Mouse (Mus musculus) midbrain, postnatal 0 days (tissue): ENCODE measurements around the gene Tmem221. TPM values are rescaled to one million over a fixed set of nuclear protein-coding genes. Genes with fewer than 3 reads are reported as not detected.

Experiments
- ATAC-seq: fragments of 200-750 bp; cut with Nextera tagmentation; 2 replicates; pipeline ENCODE4 v1.8.0; 2017; ENCODE audit warnings: moderate number of reproducible peaks, mild to moderate bottlenecking, moderate TSS enrichment, moderate library complexity; ENCODE audit not compliant: low FRiP score
- DNase-seq: peaks from one replicate; pipeline ENCODE4 v3.0.0-alpha.2; 2015; ENCODE audit warnings: low spot score
- H3K27ac ChIP-seq: fragments of 300-500 bp; sonication (generic); 2 replicates; pipeline ENCODE4 v1.5.1; 2014; ENCODE audit warnings: low read depth, mild to moderate bottlenecking, low read length, mixed read lengths
- H3K27me3 ChIP-seq: fragments of 300-500 bp; sonication (generic); 2 replicates; pipeline ENCODE4 v1.6.1; 2014; ENCODE audit warnings: low read length, control low read depth, mixed read lengths; ENCODE audit not compliant: insufficient read depth
- H3K36me3 ChIP-seq: fragments of 300-500 bp; sonication (generic); 2 replicates; pipeline ENCODE4 v1.6.1; 2014; ENCODE audit warnings: low read length, control low read depth, mixed read lengths; ENCODE audit not compliant: insufficient read depth
- H3K4me1 ChIP-seq: fragments of 300-500 bp; sonication (generic); 2 replicates; pipeline ENCODE4 v1.6.1; 2014; ENCODE audit warnings: mild to moderate bottlenecking, control low read depth, antibody characterized with exemption, low read length, mixed read lengths; ENCODE audit not compliant: insufficient read depth
- H3K4me2 ChIP-seq: fragments of 300-500 bp; sonication (generic); 2 replicates; pipeline ENCODE4 v1.6.1; 2014; ENCODE audit warnings: low read depth, mild to moderate bottlenecking, low read length, mixed read lengths; ENCODE audit not compliant: poor library complexity, severe bottlenecking
- H3K4me3 ChIP-seq: fragments of 300-500 bp; sonication (generic); 2 replicates; pipeline ENCODE4 v1.5.1; 2014; ENCODE audit warnings: low read depth, mild to moderate bottlenecking, low read length, moderate library complexity
- H3K9ac ChIP-seq: fragments of 300-500 bp; sonication (generic); replicated peaks from 2 replicates; pipeline ENCODE4 v1.6.1; 2014; ENCODE audit warnings: mild to moderate bottlenecking, low read length, moderate library complexity, mixed read lengths; ENCODE audit not compliant: poor library complexity, severe bottlenecking
- H3K9me3 ChIP-seq: fragments of 300-500 bp; sonication (generic); 2 replicates; pipeline ENCODE4 v1.6.1; 2016; ENCODE audit warnings: low read length, control low read depth
- CTCF ChIP-seq: IDR thresholded peaks from 2 replicates; pipeline ENCODE4 v1.5.1; 2016; ENCODE audit warnings: antibody characterized with exemption, mild to moderate bottlenecking
- WGBS: fragments of 180-500 bp; shearing (Covaris S2); extraction: QIAGEN DNeasy Blood & Tissue Kit; methylation state at CpG from one replicate; pipeline ENCODE4 v1.1.7; 2014; 5-methylcytosine and 5-hydroxymethylcytosine counted together
- polyA plus RNA-seq: library from polyadenylated mRNA; unstranded; fragments of >200 nt; fragmentation: Nextera tagmentation; extraction: Ambion mirVana; gene quantifications from 2 replicates; pipeline ENCODE4 v1.2.1, GENCODE M21; 2015
- total RNA-seq: library from RNA; depleted of rRNA; stranded (reverse); fragments of >200 nt; gene quantifications from 2 replicates; pipeline ENCODE4 v1.2.3, GENCODE M21; 2014

The Tmem221 gene
- total and polyA plus RNA-seq, 2 experiments from 2014 or later = 0.11 TPM; not detected in 1

- WGBS = 24% methylated on average over 6 of the region's 6 CpGs
- no peak for ATAC-seq
- no peak for TF ChIP-seq CTCF
Measured at GRCm38 (mm10) chr8:71516786-71517185, 41.9 kb downstream of the Tmem221 start.

GRCm38 (mm10) chr8:71515043-71515442 lies 43.6 kb downstream of the Tmem221 start:
- H3K4me2 ChIP-seq = no peak overlapping the region
- ATAC-seq (no peak), DNase-seq (no peak)
- no peak overlapping the region for H3K4me3 ChIP-seq
- no peaks in the 10 kb centered on the region for H3K9me3 ChIP-seq
- H3K27ac ChIP-seq = no peak overlapping the region
- no peak overlapping the region for H3K9ac ChIP-seq
- TF ChIP-seq CTCF = no peak
- no peaks in the 10 kb centered on the region for H3K36me3 ChIP-seq
- H3K27me3 ChIP-seq = peaks cover 7% of the 10 kb centered on the region; the same call in 1 of the 2 replicates
- 71% methylated on average over 5 of the region's 5 CpGs for WGBS
- H3K4me1 ChIP-seq = no peaks in the 10 kb centered on the region

More at GRCm38 (mm10) chr8:71516786-71517185, 41.9 kb downstream of the Tmem221 start:
- no peak for DNase-seq
- no peak overlapping the region for H3K27ac ChIP-seq
- H3K36me3 ChIP-seq = no peaks in the 10 kb centered on the region
- H3K27me3 ChIP-seq = 0 out of 2 replicates have a peak, but pooled peaks cover 4% of the 10 kb centered on the region
- H3K4me2 ChIP-seq = no peak overlapping the region
- H3K4me3 ChIP-seq = no peak overlapping the region
- H3K4me1 ChIP-seq = no peaks in the 10 kb centered on the region
- H3K9ac ChIP-seq = no peak overlapping the region
- no peaks in the 10 kb centered on the region for H3K9me3 ChIP-seq

- Histone ChIP-seq H3K27me3 (peaks cover 21% of the 10 kb centered on the region), H3K27ac (no peak overlapping the region), H3K4me2 (no peak overlapping the region), H3K4me3 (no peak overlapping the region), H3K4me1 (no peaks in the 10 kb centered on the region), H3K36me3 (no peaks in the 10 kb centered on the region), H3K9ac (no peak overlapping the region), H3K9me3 (no peaks in the 10 kb centered on the region)
- ATAC-seq (no peak), DNase-seq (no peak)
- TF ChIP-seq CTCF = peak; percentile 9; the same call in 1 of the 2 replicates
- 73% methylated on average over 11 of the region's 15 CpGs for WGBS
Measured at GRCm38 (mm10) chr8:71513018-71513754, 45.5 kb downstream of the Tmem221 start.

GRCm38 (mm10) chr8:71511644-71512043 lies 47.0 kb downstream of the Tmem221 start, which contains the start of gene Plvap:
Gene Plvap (minus strand): TSS chr8:71511752.
- TF ChIP-seq CTCF = no peak
- DNase-seq = no peak
- H3K9ac ChIP-seq = no peak within 1 kb of the TSS
- H3K4me1 ChIP-seq = no peaks in the 10 kb centered on the region
- no peak within 1 kb of the TSS for H3K4me2 ChIP-seq
- ATAC-seq = no peak
- H3K27me3 ChIP-seq = peaks cover 26% of the 10 kb centered on the region
- H3K4me3 ChIP-seq = no peak within 1 kb of the TSS
- H3K36me3 ChIP-seq = no peaks in the 10 kb centered on the region
- no peak within 1 kb of the TSS for H3K27ac ChIP-seq
- WGBS = 70% methylated on average over 14 of the region's 14 CpGs
- no peaks in the 10 kb centered on the region for H3K9me3 ChIP-seq

- no peak for TF ChIP-seq CTCF
- H3K4me2 ChIP-seq = no peak overlapping the region
- H3K4me1 ChIP-seq = no peaks in the 10 kb centered on the region
- ATAC-seq = no peak
- peaks cover 41% of the 10 kb centered on the region for H3K27me3 ChIP-seq
- no peaks in the 10 kb centered on the region for H3K36me3 ChIP-seq
- no peak overlapping the region for H3K4me3 ChIP-seq
- no peak for DNase-seq
- no peak overlapping the region for H3K27ac ChIP-seq
- no peak overlapping the region for H3K9ac ChIP-seq
- WGBS = 64% methylated on average over 2 of the region's 2 CpGs
- H3K9me3 ChIP-seq = no peaks in the 10 kb centered on the region
Measured at GRCm38 (mm10) chr8:71509316-71509715, 49.4 kb downstream of the Tmem221 start.

GRCm38 (mm10) chr8:71507589-71508104 lies 51.0 kb downstream of the Tmem221 start:
- Histone ChIP-seq H3K27ac (no peak overlapping the region), H3K27me3 (peaks cover 41% of the 10 kb centered on the region), H3K4me1 (no peaks in the 10 kb centered on the region), H3K4me2 (peak overlapping the region; percentile 57), H3K9me3 (no peaks in the 10 kb centered on the region), H3K9ac (peak overlapping the region; percentile 33), H3K4me3 (peak overlapping the region; percentile 37), H3K36me3 (no peaks in the 10 kb centered on the region)
- DNase-seq (peak; percentile 90), ATAC-seq (peak; percentile 79)
- under 1% methylated on average over 61 of the region's 61 CpGs for WGBS
- TF ChIP-seq CTCF = no peak
